Mouse (Mus musculus) testis, adult 2 months (tissue): ENCODE measurements around the gene Ammecr1.

ENCODE experiments used
- CTCF ChIP-seq: fragments of 200-500 bp; IDR thresholded peaks from 2 replicates; pipeline ENCODE4 v1.5.1; 2012; ENCODE audit warnings: low read depth, mild to moderate bottlenecking, inconsistent platforms, low read length, moderate library complexity; ENCODE audit not compliant: control insufficient read depth, insufficient read depth, insufficient replicate concordance
- POLR2A ChIP-seq: fragments of 200-500 bp; IDR thresholded peaks from 2 replicates; pipeline ENCODE4 v1.6.1; 2012; ENCODE audit warnings: low read depth, mild to moderate bottlenecking, inconsistent platforms, low read length, moderate library complexity; ENCODE audit not compliant: control insufficient read depth

DNA sequence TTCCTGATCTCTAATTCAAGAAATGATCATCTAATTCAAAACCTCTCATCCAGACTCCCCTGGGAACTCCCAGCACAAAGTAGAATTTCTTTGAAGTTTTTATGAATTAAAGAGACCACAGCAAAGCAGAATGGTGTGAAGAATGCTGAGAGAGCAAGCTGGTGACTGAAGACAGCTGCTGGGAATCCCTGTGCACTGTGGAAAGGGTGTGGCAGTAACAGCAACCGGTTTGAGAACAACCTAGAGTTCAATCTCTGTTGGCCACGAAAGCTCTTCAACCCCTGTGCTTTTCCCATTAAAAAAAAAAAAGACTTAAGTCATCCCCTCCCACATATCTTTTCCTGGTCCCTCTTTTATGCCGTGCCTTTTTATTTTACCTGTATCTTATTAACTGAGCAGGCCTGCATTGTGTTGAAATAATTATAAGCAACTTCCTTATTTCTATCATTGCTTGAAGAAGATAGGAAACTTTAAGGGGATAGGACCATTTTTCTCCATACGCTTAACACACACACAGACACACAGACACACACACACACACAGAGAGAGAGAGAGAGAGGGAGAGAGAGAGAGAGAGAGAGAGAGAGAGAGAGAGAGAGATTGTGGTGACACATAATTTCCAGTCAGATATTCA is 6.7 kb downstream of the Ammecr1 start:
- no peak for TF ChIP-seq CTCF
- no peak for TF ChIP-seq POLR2A
